Mouse (Mus musculus) spleen, adult 2 months (tissue): Measurements from ENCODE around the gene Prkx.

ENCODE experiments used
- CTCF ChIP-seq: fragments of 200-500 bp; IDR thresholded peaks from 2 replicates; pipeline ENCODE4 v1.5.1; 2011; ENCODE audit warnings: mild to moderate bottlenecking, inconsistent platforms; ENCODE audit not compliant: insufficient read depth, insufficient read length, insufficient replicate concordance; ENCODE audit errors: extremely low read depth
- POLR2A ChIP-seq: fragments of 200-500 bp; IDR thresholded peaks from 2 replicates; pipeline ENCODE4 v1.6.1; 2011; ENCODE audit warnings: low read depth, low read length, inconsistent platforms

- TF ChIP-seq CTCF (no peak), POLR2A (no peak)
These were observed 838 bp upstream of the Prkx start for GRCm38 (mm10) chrX:77796916-77797315.
